Mouse (Mus musculus) cerebellum, postnatal 25 days (tissue): Measurements from ENCODE around the gene Flt3.

Source experiments
- DNase-seq, 2 experiments: peaks; one replicate each; pipeline ENCODE4 v3.0.0; 2021; ENCODE audit warnings: mixed read lengths in 2 of 2

The Flt3 gene

GRCm38 (mm10) chr5:147399843-147400504, at the start of gene Flt3:
Gene Flt3, minus strand, starts transcription at chr5:147400489.
- DNase-seq = peak; percentile 68 to 78

DNA sequence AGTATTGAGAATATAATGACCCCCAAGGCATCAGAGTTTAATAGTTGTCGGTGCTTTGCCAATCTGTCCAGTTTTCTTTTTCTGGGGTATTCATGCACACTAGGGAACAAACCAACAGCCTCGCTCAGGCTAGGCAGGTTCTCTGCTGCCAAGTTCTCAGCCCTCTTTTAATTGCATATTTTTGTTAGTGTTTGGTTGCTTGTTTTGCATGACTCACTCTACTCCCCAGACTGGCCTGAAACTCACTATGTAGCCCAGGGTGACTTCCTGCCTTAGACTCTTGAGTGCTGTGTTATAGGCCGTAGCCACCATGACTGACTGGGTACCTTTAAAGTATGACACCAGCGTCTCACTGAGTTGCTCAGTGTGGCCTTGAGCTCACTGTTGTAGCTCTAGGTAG, 48.6 kb upstream of the Flt3 start:
- no peak for DNase-seq

- no peak for DNase-seq
Observed at GRCm38 (mm10) chr5:147448526-147448925, 48.2 kb upstream of the Flt3 start.

- DNase-seq = no peak
Observed at GRCm38 (mm10) chr5:147445252-147445651, 45.0 kb upstream of the Flt3 start.

GRCm38 (mm10) chr5:147444757-147445156, 44.5 kb upstream of the Flt3 start:
- DNase-seq = no peak

DNA sequence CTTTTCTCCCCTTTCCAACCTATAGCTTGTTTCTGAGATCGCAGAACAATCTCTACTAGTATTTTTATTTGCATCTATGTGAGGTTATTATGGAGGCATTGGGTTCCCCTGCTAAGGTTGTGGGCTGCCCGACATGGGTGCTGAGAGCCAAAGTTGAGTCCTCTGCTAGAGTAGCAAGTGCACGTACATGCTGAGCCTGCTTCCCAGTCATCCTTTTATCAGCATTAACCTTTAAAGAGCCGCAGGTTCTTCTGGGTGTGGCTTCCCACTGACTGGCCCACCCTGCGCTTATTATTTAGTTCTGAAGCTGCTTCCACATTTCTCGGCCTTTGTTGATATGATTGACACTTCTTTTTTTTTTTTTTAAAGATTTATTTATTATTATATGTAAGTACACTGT, 44.0 kb upstream of the Flt3 start:
- DNase-seq = no peak

DNA sequence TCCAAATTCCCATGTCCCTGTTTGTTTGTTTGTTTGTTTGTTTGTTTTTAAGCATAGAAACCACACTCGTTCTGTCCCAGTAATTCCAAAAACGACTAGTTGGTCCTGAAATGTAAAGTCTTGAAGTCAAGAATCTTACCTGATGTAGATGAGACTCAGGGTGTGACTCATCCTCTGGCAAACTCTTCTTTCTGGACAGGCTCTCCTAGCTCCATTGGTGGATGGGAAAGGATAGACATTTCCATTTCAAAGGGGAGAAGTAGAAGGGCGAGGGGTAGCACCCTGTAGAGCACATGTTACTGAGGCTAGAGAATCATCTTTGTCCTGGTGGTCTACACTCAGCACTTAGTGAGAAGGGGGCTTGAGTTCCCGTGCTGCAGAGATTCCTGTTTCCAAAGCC, 42.5 kb upstream of the Flt3 start:
- DNase-seq = no peak

DNA sequence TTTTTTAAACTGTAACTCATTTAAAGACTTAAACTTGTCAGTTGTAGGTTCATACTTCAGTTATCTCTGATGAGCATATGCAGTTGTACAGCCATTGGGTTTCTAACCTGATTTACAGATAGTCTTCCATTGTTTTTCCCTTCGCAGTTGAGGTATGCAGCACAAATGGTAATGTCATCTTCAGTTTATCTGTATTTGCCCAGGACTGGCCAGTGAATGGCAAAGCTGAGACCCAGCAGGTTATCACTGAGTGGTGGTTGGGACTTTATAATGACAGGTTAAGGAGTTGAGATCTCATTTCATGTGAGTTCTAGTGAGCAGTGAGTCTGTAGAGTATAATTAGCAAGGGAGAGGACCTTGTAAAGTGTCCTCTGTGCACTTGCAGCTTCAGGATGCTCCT, 41.7 kb upstream of the Flt3 start:
- DNase-seq = no peak

- DNase-seq = no peak
Observed at GRCm38 (mm10) chr5:147440996-147441507, 40.8 kb upstream of the Flt3 start.

GRCm38 (mm10) chr5:147436491-147436890, 36.2 kb upstream of the Flt3 start:
- DNase-seq = peak in 1 of 2 experiments; percentile 44

- peak; percentile 28 to 36 for DNase-seq
Observed at GRCm38 (mm10) chr5:147435751-147436150, 35.5 kb upstream of the Flt3 start.

- DNase-seq = peak; percentile 96
Observed at GRCm38 (mm10) chr5:147435224-147435623, 34.9 kb upstream of the Flt3 start.

- peak in 1 of 2 experiments; percentile 19 for DNase-seq
Observed at GRCm38 (mm10) chr5:147432927-147433326, 32.6 kb upstream of the Flt3 start.

DNA sequence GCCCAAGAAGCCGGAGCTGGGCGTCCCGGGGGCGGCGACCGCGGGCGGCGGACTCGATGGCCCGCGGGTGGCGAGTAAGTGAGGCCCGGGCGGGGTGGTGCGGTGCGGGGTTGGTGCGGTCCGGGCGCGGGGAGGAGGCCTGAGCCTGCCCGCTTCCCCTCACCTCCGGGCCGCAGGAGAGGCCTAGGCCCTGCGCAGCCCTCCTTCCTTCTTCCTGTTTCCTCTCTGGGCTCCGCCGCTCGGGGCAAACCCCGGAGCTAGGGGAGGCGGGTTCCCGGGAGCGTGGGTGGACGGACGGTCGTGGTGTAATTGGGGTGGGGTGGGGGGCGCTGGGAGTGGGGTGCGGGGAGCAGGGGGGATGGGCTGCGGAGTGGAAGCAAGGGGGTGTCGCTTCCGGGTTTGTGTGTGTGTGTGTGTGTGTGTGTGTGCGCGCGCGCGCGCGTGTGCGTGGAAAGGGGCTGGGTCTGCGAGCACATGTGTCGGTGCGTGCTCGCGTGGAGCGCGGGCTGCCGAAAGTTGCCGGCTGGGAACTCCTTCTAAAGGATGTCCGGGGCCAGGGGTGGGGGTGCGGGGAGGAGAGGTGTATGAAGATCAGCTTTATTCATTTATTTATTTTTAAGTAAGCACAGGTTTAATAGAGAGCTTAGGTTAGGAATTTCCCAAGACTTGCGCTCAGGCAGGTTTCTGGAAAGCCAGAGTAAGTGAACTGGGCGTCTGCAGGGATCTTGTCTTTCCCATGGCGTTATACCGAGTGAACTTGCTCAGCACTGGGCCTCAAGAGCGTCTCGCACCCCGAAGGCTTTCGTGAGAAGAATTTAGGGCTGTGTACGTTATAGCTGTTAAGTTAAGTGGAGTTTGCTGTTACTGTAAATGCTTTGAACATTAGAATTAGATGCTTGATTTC, 30.9 kb upstream of the Flt3 start:
- peak; percentile 81 to 87 for DNase-seq

GRCm38 (mm10) chr5:147430361-147430935, 30.2 kb upstream of the Flt3 start:
- DNase-seq = peak in 1 of 2 experiments; percentile 84

- peak; percentile 97 to 99 for DNase-seq
Observed at GRCm38 (mm10) chr5:147429535-147430305, 29.4 kb upstream of the Flt3 start, which contains the start of gene Pan3. Gene Pan3, plus strand, starts transcription at chr5:147430161.

- peak; percentile 71 to 79 for DNase-seq
Observed at GRCm38 (mm10) chr5:147426048-147426805, 25.9 kb upstream of the Flt3 start.

- peak in 1 of 2 experiments; percentile 50 for DNase-seq
Observed at GRCm38 (mm10) chr5:147423612-147424011, 23.3 kb upstream of the Flt3 start.

- peak in 1 of 2 experiments; percentile 73 for DNase-seq
Observed at GRCm38 (mm10) chr5:147418394-147419121, 18.3 kb upstream of the Flt3 start.

DNA sequence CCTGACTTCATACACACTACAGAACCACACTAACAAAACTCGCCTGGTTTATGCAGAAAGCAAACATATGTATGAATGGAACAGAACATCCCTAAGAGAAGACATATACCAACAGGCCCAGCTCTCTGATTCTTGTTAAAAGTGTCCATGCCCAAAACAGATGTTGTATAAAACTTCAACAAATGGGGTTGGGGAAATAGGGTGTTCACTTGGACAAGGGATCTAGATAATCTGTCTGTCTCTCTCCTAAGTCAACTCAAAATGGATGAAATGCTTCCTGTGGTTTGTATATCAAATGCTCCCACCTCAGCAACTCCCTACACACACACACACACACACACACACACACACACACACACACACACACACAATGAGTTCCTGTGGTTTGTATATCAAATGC, 17.7 kb upstream of the Flt3 start:
- DNase-seq = no peak

DNA sequence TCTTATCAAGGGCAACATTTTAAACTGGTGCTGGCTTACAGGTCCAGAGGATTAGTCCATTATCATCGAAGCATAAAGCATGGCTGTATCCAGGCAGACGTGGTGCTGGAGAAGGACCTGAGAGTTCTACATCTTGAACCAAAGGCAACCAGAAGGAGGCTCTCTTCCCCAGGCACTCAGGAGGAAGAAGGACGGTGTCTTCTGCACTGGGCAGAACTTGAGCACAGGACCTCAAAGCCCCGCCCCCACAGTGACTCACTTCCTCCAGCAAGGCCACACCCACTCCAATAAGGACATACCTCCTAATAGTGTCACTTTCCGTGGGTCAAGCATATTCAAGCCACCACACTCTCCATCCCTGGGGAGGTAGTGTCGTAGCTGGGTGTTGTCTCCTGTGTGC, 10.3 kb upstream of the Flt3 start:
- DNase-seq = no peak
